Mouse (Mus musculus) spleen, postnatal 14 days (tissue): ENCODE measurements at regions not wholly inside any gene's neighbourhood (a gene's known extent, or its start where the extent isn't known, plus 50 kb on each side); places are given as distances from the start of the nearest gene placed in this dataset.
A peak's percentile ranks its signal among the peaks of the same experiment; 100 is the strongest.

Experiments used
- DNase-seq, 2 experiments: peaks; one replicate each; pipeline ENCODE4 v3.0.0; 2021 to 2022; ENCODE audit warnings: low spot score in 2 of 2

DNA sequence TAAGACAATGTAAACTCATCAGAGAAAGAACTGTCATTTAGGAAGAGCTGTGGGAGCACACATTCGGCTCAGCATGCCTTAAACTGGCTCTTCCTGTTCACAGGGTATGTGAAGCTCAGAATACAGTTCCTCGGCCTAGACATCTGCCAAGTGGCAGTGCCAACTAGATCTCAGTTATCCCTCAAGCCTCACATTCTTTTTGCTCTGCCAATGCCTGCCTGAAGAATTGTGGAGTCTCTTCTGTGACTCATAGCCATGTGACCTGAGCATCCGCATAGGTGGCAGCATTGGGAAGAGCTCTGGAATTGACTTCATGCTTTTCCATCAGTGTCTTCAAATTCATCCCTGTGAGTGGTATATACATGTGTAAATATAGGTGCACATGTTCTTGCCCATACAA, 59.7 kb downstream of the Prlhr start:
- DNase-seq: no peak

DNA sequence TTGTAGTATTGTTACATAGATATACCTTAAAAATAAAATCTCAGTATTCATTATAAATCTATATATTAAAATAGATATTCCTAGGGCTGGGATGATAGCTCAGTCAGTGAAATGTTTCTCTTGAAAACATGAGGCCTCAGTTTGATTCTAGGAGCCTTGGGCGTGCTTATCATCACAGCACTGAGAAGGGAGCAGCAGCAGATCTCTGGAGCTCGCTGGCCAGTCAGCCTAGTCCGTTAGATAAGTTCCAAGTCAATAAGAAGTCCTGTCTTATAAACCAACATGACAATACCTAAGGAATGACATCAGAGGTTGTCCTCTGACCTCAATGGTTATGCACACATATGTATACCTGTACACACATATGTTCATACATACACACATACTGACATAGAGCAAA, 68.7 kb downstream of the Prlhr start:
- no peak for DNase-seq

DNA sequence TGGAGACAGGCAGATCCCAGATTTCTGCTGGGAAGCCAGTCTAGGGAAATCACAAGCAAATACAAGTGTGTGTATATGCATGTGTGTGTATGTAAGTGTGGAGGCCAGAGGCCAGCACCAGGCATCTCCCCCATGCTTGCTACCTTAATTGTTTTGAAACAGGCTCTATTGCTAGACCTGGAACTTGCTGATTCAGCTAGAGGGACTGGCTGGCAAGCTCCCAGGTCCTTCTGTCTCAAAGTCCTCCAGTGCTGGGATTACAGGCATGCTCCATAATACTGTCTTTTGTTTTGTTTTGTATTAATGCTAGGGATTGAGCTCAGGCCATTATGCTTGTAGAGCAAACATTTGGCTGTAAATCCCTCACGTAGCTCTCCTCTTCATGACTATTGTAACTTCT, 70.4 kb downstream of the Prlhr start:
- DNase-seq: no peak

DNA sequence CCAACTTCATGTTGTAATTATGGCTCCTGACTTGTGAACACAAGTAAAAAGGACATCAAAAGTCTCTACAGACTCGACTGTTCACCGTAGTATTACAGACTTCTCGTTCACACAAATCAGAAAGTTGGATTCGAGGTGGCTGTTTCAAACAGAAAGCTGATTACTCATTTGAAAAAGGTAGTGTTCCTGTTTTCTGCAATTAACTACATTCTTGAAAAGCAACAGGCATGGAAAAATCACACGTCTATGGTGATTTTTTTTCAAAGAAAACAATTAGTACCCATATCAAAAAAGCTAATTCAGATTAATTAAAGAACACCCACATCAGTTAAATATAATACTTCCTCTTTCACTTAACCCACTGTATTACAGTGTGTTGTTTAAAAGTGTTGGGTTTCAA, 71.5 kb downstream of the Prlhr start:
- no peak for DNase-seq

DNA sequence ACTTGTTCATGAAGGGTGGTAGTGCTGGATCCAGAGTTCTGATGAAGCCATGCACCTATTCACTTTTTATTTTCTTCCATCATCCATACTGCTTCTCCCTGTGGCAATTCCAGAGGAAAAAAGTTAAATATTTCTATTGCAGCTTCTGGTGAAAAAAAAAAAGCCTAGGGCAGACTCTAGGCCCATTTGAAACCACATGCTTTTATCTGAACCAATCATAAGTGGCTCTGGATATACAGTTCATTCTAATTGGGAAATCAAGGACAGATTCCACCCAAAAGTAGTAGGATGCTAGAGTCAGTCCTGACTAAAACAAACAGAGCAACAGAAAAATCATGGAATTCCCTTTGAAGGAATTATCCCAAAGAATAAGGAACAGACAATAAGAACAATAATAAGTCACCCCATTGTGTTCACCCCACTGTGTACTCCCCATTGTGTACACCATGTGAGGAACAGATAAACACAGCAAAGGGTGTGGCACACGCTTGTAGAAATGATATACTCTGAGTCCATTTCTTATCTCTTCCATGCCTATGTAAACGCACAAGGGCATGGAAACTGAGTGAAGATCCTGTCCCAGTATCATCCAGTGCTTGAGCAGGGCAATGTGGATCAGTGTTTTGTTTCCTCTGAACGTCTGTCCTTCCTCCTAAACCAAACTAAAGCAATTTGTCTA, 81.4 kb downstream of the Prlhr start:
- no peak for DNase-seq

DNA sequence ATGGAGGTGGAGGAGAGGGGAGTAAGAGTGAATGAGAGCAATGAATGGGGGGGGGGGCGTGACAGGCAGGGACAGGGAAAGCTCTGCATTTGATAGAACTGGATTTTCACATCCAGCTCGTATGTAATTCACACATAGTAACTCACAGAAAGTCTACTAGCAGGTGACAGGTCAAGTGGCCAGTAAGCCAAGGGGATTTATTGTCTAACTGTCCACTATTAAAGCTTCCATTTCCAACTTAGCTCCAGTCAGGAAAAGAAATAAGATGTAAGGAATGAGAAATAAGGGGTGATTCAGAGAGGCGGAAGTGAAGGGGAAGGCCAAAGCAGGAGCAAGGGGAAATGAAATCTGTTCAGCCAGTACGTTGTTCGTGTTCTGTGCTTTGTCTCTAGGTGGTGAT, 83.4 kb downstream of the Prlhr start:
- no peak for DNase-seq

DNA sequence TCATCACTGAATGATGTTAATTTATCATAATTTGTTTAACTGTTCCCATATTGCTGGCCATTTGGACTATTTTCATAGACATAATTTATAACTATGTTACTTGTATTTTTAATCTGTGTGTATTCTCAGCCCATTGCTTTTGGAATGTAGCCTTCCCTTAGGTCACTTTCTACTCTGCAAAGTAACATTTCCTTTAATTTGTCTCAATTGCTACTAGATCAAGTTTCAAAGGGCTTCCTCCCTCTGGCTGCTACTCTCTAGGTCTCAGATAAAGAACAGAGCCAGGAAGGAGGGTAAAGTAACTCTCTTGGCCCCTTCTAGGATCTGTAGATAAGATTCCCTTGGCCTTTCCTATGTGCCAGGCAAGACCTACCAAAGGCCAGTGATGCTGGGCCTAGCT, 85.4 kb downstream of the Prlhr start:
- DNase-seq: no peak

DNA sequence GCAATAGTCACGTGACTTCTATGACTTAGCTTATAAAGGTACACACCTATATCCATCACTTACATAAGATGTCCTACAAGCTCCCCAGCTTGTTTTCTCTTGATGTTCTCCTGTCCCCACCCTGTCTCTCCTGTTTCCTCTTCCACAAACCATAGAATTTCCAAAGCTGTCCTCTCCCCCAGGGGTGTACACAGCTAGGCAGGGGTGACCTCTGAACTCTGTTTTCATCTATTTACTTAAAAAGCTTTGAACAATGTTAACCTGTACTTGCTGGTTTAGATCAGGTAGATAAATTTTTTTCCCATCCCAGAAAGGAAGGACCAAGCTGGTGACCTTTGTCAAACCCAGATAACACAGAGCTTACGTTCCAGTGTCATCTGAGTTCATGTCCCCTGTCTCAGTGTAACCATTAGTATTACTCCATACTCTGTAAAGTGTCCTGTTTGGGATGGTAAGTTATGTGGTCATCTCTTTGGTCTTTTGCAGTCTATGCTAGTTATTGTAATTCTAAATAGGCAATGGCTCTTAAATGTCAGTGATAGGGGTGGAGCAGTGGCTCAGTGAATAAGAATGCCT, 89.0 kb downstream of the Prlhr start:
- DNase-seq: no peak

DNA sequence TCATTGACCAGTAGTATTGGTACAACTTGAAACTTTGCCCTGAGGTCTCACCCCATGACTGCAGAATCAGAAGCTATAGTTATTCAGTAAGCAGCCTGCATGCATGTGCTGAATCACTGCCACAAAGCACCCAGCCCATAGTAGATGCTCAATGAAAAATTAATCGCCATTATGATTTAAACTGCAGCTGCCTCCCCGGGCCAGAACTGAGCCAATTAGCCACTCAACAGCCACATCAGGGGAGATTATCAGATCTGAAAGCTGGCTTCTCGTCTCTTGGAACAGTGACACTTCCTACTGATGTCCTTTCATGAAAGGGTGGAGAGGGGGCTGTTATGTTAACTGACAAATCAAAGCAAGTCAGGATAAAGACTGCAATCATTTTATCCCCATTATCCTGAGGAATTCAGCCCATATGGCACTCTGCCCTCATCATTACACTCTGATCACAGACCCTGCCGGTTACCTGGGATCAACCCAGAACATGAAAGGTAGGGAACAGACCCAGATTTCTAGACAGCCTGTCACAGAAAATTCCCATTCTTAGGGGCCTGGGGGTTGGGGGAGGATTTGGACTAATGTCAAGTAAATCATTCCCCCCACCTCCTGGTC, 104.0 kb downstream of the Prlhr start:
- no peak for DNase-seq

DNA sequence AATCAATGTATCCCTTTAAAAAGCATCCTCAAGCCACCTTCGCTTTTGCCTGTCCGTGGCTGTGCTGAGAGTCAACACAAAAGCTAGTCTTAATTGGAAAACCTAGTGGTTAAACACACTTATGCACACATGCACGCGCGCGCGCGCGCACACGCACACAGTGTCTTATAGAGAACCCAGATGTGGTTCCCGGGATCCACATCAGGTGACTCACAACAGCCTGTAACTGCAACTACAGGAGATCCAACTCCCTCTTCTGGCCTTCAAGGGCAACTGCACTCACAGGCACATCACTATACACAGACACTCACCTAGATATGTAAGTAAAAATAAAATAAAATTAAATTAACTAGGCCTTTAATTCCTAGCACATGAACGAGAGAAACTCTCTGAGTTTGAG, 118.4 kb upstream of the Fam204a start:
- DNase-seq: no peak

DNA sequence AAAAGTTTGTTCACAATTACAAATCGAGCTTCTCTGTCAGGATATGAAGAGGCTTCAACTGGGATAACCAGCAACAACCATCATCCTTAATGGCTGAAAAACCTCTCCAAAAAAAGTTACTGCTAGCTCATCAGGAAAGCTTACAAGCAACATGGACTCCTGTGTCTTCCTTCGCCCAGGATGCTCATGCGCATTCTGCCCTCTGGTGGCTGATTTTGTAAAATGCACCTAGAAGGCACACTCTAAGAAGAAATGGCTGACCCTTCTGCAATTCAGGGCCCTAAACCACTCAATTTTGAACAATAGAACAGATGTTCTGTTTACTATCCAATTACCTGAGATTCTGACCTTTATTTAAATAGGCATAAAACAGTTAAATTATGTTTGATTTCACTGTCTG, 115.0 kb upstream of the Fam204a start:
- DNase-seq: peak in 1 of 2 experiments; percentile 22

DNA sequence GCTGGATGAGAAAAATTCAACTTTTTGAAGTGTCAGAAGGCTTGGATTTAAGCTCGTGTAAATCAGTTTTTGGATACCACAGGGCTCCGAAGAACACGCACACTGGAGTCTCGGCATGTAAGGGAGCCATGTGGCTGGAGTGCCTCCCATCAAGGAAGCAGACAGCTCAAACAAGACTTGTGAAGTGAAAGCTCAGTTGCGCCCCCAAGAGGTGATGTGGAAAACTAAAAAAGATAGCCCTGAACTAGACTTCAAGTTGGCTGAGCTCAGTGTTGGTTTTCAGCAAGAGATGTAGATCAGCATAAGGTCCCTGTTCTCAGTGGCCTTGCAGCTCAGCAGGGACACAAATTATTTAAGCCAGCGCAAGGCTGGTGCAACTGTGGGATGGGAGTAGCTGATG, 113.7 kb upstream of the Fam204a start:
- DNase-seq: no peak

DNA sequence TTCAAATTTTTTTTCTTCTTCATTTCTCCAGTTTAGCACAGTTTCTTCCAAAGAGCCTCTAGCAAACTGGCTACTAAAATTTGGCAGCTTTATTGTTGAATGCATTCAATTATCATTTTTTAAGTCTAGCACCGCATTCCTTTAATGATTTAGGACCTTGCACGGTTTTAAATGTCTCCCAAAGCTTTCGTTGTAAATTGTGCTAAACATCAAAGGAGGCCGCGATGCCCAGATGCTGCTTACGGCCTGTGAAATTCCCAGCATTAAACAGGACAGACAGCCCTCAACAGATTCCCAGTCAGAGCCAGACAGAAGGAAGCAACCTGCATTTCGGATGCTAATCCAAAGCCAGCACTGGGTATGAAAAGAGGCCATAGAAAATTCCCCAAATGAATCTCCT, 108.0 kb upstream of the Fam204a start:
- DNase-seq: no peak

DNA sequence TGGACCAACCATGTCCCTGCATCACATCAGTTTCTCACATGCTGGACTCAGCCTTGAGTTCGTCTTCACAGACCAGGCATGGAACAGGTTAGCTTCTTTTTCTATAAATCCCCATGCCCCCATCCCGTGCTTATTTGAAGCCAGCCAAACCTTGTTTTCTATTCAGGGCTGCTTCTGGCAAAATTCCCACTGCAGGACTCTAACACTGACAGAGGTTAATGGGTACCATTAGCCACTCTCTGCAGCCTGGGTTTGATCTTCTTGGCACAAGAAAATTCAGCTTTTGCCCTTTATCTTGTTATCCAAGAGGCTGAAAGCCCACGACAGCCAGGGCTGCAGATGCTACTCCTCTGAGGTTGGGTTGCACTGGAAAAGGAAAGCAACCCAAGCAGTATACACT, 101.8 kb upstream of the Fam204a start:
- no peak for DNase-seq

DNA sequence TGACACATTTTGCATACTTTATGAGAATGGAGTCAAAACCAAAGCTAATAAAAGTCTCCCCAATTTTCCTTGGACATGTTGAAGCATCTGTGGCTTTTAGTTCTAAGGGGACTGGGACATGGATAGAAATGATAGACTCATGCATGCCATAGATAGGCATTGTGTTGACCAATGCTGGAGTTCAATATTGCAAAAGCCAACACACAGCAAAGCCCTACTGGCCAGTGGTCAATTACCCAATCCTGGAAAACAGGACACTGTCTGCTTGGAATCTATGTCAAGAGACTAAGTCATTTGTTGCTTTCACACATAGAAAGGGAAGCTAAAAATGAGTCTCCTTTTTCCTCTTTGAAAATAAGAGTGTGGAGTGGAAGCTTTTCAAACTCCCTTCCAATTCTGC, 99.1 kb upstream of the Fam204a start:
- no peak for DNase-seq

DNA sequence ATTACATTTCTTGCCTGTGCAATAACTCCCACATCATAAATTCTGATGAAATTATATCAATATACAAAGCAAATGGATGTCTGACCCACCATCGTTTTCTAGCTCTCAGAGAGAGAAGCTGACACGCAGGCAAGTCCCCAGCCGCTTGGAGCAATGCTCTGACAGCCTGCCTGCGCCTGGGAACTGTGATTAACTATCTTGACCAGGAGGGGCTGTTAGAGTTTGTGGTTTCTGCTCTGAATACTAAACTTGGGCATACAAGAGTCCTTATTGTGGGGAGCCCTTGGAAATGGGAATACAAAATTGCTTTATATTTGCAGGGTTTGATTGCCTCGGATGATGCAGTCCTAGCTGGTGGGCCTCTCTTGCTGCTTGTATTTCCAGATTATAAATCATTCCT, 98.6 kb upstream of the Fam204a start:
- DNase-seq: no peak

DNA sequence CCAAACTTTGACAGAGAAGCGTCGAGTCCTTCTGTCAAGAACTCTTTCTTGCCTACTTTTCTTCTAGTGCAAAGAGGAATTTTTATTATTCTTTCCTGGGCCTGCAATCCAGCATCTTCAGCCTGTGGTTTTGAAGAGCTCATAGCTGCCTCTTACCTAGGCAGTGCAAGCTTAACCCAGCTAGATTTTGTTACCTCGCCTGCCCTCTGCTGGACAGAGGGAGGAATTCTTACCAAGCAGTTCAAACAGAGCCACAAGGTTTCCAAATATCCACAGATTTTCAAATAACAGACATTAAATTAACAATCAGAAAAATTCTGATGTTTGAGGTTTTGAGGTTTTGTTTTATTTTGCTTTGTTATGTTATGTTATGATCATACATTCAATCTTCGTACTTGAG, 84.1 kb upstream of the Fam204a start:
- peak; percentile 10 to 47 for DNase-seq

DNA sequence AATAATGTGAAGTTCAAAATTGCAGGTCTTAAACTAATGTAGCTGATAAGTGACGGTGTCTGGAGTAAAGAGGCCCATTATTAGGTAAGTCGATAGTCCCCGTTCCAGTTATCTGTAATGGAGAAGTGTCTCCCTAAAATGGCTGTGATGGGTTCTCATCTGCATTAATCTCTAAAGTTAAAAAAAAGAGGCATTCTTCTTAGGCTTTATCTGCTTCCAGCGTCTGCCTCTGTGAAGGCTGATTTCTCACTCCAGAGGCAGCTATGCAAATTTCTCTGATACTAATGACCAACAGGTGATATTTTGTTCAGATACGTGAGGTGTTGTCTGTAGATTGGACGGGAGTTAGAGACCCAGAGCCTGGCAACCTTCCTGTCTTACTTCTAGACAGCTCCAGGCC, 75.9 kb upstream of the Fam204a start:
- no peak for DNase-seq

DNA sequence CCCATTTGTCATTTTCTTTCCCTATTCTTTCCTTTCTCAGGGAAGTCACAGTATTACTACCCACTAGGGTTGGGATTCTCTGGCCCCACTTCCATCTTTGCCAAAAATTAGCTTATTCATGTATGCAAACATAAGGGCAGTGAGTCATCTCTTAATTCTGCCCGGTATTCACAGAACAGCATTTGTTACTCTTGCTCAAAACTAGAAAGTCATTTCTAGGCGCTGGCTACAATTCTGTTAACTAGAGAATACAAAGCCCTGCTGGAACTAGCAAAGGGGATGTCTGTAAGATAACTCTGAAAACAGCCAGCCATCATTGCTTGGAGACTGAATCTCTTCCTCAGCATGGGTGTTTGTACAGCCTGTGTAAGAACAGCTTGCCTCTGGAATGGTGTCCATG, 74.4 kb upstream of the Fam204a start:
- no peak for DNase-seq

DNA sequence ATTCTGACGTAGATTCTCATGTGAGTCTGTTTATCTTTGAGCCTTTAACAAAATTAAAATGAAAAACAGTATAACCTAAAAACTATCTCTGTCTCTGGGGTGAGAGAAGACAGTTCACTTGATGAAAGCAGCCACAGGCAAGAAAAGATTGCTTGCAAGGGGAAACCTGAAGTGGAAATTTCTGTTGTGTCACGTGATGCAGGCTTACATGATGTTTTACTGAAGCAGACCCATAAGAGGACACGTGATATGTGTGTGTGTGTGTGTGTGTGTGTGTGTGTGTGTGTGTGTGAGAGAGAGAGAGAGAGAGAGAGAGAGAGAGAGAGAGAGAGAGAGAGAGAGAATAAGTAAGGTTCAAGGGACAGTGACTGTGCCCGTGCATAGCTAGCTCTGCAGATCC, 63.7 kb upstream of the Fam204a start:
- DNase-seq: no peak

DNA sequence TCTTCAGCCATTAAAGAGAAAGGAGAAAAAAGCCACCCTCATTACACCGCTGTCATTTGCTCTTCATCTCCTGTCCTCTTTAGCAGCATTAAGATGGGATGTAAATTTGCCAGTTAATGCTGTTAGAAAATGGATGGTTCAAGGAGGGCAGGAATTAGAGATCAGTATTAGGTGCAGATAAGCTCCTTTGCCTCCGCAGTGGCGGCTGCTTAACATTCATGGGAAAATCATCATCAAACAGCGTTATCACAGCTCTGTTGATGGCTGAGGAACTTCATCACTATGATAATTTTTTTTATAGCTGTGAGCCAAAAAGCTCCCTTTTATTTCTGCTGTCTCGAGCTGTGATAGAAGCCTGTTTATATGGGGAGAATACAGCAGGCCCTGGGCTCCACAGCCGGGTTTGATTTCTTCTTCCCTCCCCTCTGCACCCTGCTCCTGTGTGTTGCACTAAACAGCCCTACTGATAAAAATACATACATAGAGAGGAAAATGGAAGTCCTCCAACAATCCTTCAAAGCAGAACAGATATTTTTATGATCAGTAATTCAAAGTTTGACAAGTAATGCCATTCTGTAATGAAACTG, 60.4 kb upstream of the Fam204a start:
- no peak for DNase-seq

DNA sequence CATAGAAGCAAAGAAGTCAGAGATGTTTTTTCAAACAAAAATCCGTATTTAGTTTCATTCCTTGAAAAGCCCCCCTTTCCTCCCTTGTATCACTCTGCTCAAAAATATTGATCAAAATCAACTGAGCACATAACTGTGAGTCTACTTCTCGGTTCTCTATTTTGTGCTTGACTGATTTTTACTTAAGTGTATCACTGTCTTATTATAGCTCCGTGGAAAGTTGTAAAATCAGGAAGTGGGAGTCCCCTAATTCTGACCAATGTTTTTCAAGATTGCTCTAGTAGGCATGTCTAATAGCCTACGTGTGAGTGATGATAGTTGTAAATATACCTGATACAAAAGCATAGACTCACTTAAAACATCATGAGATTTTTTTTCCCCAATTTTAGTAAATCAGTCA, 58.4 kb upstream of the Fam204a start:
- DNase-seq: no peak
